ENCODE assay signal across 21 mouse cellular contexts in the genomic region with DNA sequence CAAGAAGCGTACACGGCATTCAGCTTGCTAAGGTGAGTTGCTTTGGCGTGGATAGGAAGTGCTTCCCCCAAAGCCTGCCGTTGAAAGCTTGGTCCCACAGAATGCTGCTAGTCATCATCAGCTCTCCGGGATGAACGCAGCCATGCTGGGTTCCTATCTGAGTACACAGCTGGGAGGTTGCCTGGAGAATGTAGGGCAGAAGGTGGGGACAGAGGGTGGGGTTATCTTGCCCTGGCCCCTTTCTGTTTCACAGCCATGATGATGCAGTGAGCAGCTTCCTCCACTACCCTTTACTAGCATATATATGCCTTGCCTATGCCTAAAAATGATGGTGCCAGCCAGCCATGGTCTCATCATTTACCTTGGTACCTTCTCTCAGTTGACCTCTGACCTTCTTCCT.
A peak's percentile ranks its signal among the peaks of the same experiment; 100 is the strongest.
DNase-seq lines count a peak whose midpoint lies in the region; ATAC-seq lines count a peak whose summit lies in the region.
"Had no signal": no experiment of that assay in that cellular context is flagged by ENCODE, and none has a peak within 500 bp of the region (broad histone marks: within the 10 kb centered on the region; RNA-seq: fewer than 3 reads in every experiment).

No protein-coding gene starts in this region.

- 0 out of 2 replicates have a peak, but pooled peaks have one; percentile 29 for ATAC-seq in megakaryocyte progenitor cell, adult 5-6 weeks (replicated peaks; ENCODE audit: poor library complexity)
- ATAC-seq in cerebellum, adult (ENCODE audit: insufficient number of reproducible peaks, low FRiP score, low TSS enrichment), result no peak
- ATAC-seq: activated CD4-positive, CD25-positive, alpha-beta regulatory T cell, adult 4 months; forebrain, embryonic 13.5 days; intestine, postnatal 0 days; midbrain, embryonic 15.5 days had no signal

- peak; percentile 90 for DNase-seq in heart, adult 11 months
- no peak for DNase-seq in heart, adult 9 months (ENCODE audit: low spot score in 2 of 2)
- peak; percentile 18 for DNase-seq in thymus, postnatal 25 days
- DNase-seq in thymus, adult 18-20 months, result no peak
- no peak for DNase-seq in urinary bladder, postnatal 10 days (ENCODE audit: low spot score)
- DNase-seq: adrenal gland, adult 2 months; adrenal gland, postnatal 36 days; cerebellum, adult 2 months; cerebellum, postnatal 36 days; gastrocnemius, postnatal 10 days; kidney, adult 9 months; kidney, postnatal 10 days; layer of hippocampus, postnatal 36 days; lung, postnatal 4 days; right cerebral cortex, postnatal 4 days had no signal

Comparison
In these comparisons a context has a peak if more than half of its experiments do, and no peak if none do; other contexts are left out.
1. DNase-seq: peak in heart, adult 11 months (single experiment) and thymus, postnatal 25 days (single experiment); none in heart, adult 9 months (0 of 2), thymus, adult 18-20 months (0 of 2) and urinary bladder, postnatal 10 days (single experiment).